Mouse (Mus musculus): Measurements from ENCODE around the gene Tomm6.

Tomm6 gene

GRCm38 (mm10) chr17:47648966-47649365, 39.2 kb downstream of the Tomm6 start:
- no peak for DNase-seq

- peak; percentile 43 for DNase-seq
Measured at GRCm38 (mm10) chr17:47646683-47647082, 41.5 kb downstream of the Tomm6 start.

- no peak for DNase-seq
Measured at GRCm38 (mm10) chr17:47642992-47643391, 45.2 kb downstream of the Tomm6 start.

Measured in cerebellum, adult 9-10 months (tissue).